Mouse (Mus musculus): ENCODE data around the gene Zfpm1.

GRCm38 (mm10) chr8:122343758-122344157 is 61.8 kb downstream of the Zfpm1 start:
- TF ChIP-seq CTCF (IDR thresholded peaks at IDR 0.05; ENCODE audit: low read depth): no peak
- no peak for TF ChIP-seq EP300 (IDR thresholded peaks at IDR 0.05; ENCODE audit: low read depth)
